Mouse (Mus musculus) heart, postnatal 25 days (tissue): ENCODE data around the gene Cdkn3. TPM values are rescaled to one million over a fixed set of nuclear protein-coding genes. Genes with fewer than 3 reads are reported as not detected.
"Not testable (repeated sequence)": the region's sequence is repeated elsewhere in the genome, so short reads cannot be mapped to it uniquely, and the experiment has no call there.

Source experiments
- DNase-seq: peaks from one replicate; pipeline ENCODE4 v3.0.0; 2022; ENCODE audit warnings: low spot score
- intact Hi-C: fragments of 180-260 bp; cut with DNase I; formaldehyde crosslinking; loops from one replicate; pipeline ENCODE4 v1.15.1; 2025
- total RNA-seq, 2 experiments: library from RNA; stranded (reverse); gene quantifications; 2 replicates each; pipeline ENCODE4 v1.2.3; 2021

Cdkn3 gene
- total RNA-seq, 2 experiments from 2014 or later = 0.83 to 1.2 TPM

- intact Hi-C loops = no loop called here
- no peak for DNase-seq
These were observed 20.7 kb downstream of the Cdkn3 start for GRCm38 (mm10) chr14:46781086-46781485.

- DNase-seq = no peak
- intact Hi-C loops = no loop called here
These were observed 22.0 kb downstream of the Cdkn3 start for GRCm38 (mm10) chr14:46782187-46782828.

GRCm38 (mm10) chr14:46783327-46783926 lies 23.1 kb downstream of the Cdkn3 start:
- DNase-seq = no peak
- intact Hi-C loops = no loop called here

- intact Hi-C loops = no loop called here
- no peak for DNase-seq
These were observed 24.9 kb downstream of the Cdkn3 start for GRCm38 (mm10) chr14:46785247-46785646.

- no peak for DNase-seq
- intact Hi-C loops = no loop called here
These were observed 27.1 kb downstream of the Cdkn3 start for GRCm38 (mm10) chr14:46787454-46787786.

GRCm38 (mm10) chr14:46787787-46788504 lies 27.6 kb downstream of the Cdkn3 start, which contains the start of gene Cnih1:
Gene Cnih1 (minus strand): TSS chr14:46788411.
- intact Hi-C loops = loop anchor here (2.0 kb wide), 1 partner anchor 33 kb away; no protein-coding TSS in a partner anchor
- DNase-seq = peak; percentile 82

- intact Hi-C loops = loop anchor here (2.0 kb wide), 1 partner anchor 32 kb away; no protein-coding TSS in a partner anchor
- no peak for DNase-seq
These were observed 28.2 kb downstream of the Cdkn3 start for GRCm38 (mm10) chr14:46788505-46788901.

- intact Hi-C loops = no loop called here
- DNase-seq = no peak
These were observed 30.0 kb downstream of the Cdkn3 start for GRCm38 (mm10) chr14:46790303-46790702.

- DNase-seq = no peak
- intact Hi-C loops = no loop called here
These were observed 30.4 kb downstream of the Cdkn3 start for GRCm38 (mm10) chr14:46790723-46791122.

GRCm38 (mm10) chr14:46794157-46794556 lies 33.8 kb downstream of the Cdkn3 start:
- intact Hi-C loops = no loop called here
- DNase-seq = no peak

GRCm38 (mm10) chr14:46800684-46801345 lies 40.5 kb downstream of the Cdkn3 start:
- intact Hi-C loops = no loop called here
- no peak for DNase-seq

GRCm38 (mm10) chr14:46803259-46803658 lies 42.9 kb downstream of the Cdkn3 start:
- DNase-seq = no peak
- intact Hi-C loops = no loop called here

- intact Hi-C loops = no loop called here
- no peak for DNase-seq
These were observed 43.5 kb downstream of the Cdkn3 start for GRCm38 (mm10) chr14:46803791-46804190.

- intact Hi-C loops = no loop called here
- no peak for DNase-seq
These were observed 45.8 kb downstream of the Cdkn3 start for GRCm38 (mm10) chr14:46806186-46806585.

- intact Hi-C loops = no loop called here
- DNase-seq = no peak
These were observed 47.6 kb downstream of the Cdkn3 start for GRCm38 (mm10) chr14:46807927-46808326.

- no peak for DNase-seq
- intact Hi-C loops = no loop called here
These were observed 55.3 kb downstream of the Cdkn3 start for GRCm38 (mm10) chr14:46815640-46816039.

- intact Hi-C loops = no loop called here
- no peak for DNase-seq
These were observed 56.7 kb downstream of the Cdkn3 start for GRCm38 (mm10) chr14:46816916-46817622.

- DNase-seq = no peak
- intact Hi-C loops = no loop called here
These were observed 58.4 kb downstream of the Cdkn3 start for GRCm38 (mm10) chr14:46818743-46819142.

- DNase-seq = not testable (repeated sequence)
These were observed 59.6 kb downstream of the Cdkn3 start for GRCm38 (mm10) chr14:46819961-46820360.

More at GRCm38 (mm10) chr14:46819961-46820360, 59.6 kb downstream of the Cdkn3 start:
- intact Hi-C loops = loop anchor here (2.0 kb wide), 1 partner anchor 31 kb away; the partner anchor contains the start of gene Cnih1
